Mouse (Mus musculus): Measurements from ENCODE around the gene Gm37240. TPM values are rescaled to one million over a fixed set of nuclear protein-coding genes. Genes with fewer than 3 reads are reported as not detected.
"Not testable (repeated sequence)": the region's sequence is repeated elsewhere in the genome, so short reads cannot be mapped to it uniquely, and the experiment has no call there.

Gene Gm37240
- total RNA-seq, 2 experiments from 2014 or later: 2.6 to 3.2 TPM

DNA sequence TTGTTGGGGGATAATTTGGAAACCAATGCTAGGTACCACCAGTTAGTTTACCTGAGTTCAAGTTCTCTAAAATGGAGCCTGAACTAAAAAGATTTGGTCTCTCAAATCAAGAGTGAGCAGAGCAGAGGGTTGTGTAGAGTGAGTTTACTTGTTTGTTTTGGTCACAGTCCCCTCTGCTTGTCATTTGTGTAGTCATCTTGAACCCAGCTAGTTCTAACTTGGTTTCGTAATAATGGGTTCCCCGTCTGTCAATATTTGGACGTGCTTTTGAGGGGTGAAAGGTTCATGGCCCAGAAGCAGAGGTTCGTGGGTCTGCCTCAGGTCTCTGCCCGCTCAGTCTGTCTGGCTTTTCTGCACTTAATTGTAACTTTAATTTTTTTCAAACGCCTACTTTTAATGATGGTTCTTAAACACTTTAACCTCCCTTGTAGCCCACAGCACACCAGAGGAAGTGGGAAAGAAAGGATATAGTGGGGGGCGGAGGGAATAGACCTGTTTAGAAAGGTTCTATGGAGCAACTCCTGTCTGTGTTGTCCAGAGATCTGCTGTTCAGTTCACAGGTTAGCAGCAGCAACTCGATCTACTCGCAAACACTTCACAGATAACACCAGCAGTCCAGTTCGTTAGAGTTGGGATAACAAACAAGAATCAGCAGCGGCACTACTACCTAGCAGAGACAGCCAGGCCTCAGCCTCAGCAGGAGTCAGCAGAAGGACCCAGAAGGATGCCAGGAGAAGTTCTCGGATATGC is 1237.6 kb downstream of the Gm37240 start:
- intact Hi-C loops (cut with DNase I): no loop called here
- no peak for DNase-seq (ENCODE audit: extremely low spot score in 1 of 2, low spot score in 2 of 2)

DNA sequence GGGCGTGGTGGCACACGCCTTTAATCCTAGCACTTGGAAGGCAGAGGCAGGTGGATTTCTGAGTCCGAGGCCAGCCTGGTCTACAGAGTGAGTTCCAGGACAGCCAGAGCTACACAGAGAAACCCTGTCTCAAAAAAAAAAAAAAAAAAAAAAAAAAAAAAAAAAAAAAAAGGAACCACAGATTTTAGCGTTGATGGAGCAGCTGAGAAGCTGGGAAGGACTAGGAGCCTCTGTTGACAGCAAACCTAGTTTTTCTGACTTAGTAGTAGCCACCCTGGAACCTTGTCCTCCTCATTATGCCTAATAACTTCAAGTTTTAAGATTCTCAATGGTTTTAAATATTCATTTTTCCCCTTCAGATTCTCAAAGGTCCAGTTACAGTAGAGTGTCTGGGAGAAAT is 1239.2 kb downstream of the Gm37240 start:
- intact Hi-C loops (cut with DNase I); DNase-seq (ENCODE audit: extremely low spot score in 1 of 2, low spot score in 2 of 2): not testable (repeated sequence)

DNA sequence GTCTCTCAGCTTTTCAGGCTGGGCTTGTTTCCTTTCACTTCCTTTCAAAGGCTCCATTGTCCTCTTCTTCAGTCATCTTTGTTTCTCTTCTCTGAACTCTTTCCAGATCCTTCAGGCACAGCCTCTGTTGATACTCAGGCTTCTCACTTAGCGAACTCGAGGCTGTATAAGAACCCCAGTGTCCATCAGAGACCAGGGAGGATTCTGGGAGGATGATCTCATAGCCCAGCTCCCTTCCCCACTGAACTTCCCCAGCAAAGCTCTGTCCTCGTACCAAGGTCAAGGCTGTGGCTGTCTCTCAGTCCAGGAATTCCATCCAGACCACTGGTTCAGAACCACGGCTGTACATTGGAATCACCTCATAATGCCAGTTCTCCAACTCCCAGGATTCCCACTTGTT is 1239.7 kb downstream of the Gm37240 start:
- intact Hi-C loops (cut with DNase I): no loop called here
- DNase-seq (ENCODE audit: extremely low spot score in 1 of 2, low spot score in 2 of 2): no peak

DNA sequence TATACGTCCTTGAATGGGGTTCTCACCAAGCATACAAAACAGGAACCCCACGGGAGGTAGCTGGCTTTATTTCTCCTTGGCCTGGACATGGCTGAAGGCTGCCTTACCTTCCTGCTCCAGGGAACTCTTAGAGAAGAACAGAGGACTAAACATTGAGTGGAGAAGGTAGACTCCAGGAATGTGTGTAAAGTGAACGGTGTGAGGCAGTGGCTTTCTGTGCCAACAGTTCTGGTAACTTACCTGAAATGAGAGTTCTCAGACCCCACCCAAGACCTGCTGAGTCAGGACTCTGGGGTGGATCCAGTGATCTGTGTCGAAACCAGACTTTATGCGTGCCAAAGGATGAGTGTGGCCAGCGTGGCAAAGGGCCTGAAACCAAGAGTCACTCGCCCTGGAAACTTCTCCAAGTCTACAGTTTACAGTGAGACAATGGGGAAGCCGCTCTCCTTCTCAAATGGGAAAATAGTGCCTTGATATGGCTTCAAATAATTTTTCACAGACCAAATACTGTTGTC is 1240.9 kb downstream of the Gm37240 start:
- DNase-seq (ENCODE audit: extremely low spot score in 1 of 2, low spot score in 2 of 2): no peak
- intact Hi-C loops (cut with DNase I): no loop called here

DNA sequence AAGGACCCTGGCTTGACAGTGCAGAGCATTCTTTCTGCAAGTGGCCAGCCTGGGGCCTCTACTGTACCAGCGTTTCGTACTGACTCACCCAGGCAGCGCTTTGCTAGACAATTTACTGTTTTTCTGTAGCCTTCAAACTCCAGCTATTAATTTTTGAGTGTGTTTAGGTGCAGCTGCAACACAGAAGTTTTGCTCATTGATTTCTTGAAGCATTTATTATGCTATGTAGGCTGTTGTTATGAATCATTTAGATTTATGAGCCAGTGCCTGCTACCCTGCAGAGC is 1241.4 kb downstream of the Gm37240 start:
- no peak for DNase-seq (ENCODE audit: extremely low spot score in 1 of 2, low spot score in 2 of 2)
- intact Hi-C loops (cut with DNase I): no loop called here

DNA sequence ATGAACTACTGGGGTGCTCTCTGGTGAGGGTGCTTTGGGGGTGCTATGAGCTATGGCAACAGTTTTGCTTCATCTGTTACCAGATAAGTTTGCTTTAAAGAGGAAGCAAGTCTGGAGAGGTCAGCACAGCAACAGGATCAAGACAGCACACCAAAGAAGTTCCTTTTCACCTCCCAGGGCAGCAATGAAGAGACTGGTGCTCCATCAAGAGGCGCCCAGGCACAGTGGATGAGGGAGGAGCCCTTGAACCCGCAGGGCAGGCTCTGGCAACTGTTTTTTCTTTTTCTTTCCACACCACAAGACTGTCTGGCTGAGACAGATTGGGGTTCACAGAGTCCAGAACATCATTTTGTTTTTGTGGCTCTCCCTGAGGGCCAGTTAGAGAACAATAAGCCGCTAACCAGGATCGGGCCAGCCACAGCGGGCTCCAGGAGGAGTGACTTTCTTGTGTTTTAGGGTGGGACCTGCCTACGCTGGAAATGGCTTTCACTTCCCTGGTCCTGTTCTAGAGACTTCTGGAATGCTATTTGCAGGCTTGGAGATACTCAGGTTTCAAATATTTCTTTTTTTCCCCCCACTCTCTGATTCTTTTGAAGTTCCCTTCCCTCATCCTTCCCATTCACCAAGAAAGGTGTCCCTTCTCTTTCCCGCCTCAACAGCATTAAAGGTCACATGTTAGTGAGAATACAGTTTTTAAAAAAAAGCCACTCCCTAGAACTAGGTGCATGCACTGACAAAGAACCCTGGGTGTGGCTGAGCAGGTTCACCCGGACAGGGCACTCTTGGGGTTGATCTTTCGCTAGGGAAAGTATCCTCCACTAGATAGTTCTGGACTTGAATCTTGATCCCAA is 1241.9 kb downstream of the Gm37240 start:
- DNase-seq (ENCODE audit: extremely low spot score in 1 of 2, low spot score in 2 of 2): no peak
- intact Hi-C loops (cut with DNase I): no loop called here

DNA sequence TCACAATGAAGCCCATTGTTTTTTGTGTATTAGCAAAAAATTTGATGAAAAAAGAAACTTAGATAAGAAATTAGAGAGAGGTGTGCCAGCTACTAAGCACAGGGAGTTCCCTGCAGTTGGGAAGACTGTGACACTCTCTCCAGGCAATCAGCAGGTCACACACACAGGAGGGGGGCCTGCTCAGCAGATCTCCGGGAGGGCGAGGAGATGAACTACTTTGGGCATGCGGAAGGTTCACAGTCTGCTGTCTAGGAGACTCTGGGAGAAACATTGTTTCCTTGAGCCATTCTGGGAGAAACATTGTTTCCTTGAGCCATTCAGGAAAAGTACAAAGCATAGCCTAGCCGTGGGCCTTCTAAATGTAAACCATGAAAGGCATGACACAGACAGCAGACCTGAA is 1244.4 kb downstream of the Gm37240 start:
- DNase-seq (ENCODE audit: extremely low spot score in 1 of 2, low spot score in 2 of 2): no peak
- intact Hi-C loops (cut with DNase I): no loop called here

DNA sequence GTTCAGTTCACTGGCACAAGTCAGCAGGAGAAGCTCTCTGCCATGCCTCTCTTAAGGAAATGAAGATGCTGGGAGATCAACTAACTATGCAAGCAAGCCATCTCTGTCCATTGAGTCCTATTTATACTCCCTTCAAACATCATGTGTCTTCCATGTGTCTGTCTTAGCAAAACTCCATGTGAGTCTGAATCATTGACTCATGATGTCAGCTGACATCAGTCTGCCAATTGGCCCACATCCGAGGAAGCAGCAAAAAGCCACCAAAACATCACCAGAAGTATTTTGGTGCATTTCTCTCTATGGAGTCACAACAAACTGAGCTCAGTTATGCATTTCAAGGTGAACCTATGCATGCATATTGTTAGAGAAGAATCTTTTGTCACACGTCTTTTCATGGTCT is 1245.9 kb downstream of the Gm37240 start:
- DNase-seq (ENCODE audit: extremely low spot score in 1 of 2, low spot score in 2 of 2): no peak
- intact Hi-C loops (cut with DNase I): no loop called here

DNA sequence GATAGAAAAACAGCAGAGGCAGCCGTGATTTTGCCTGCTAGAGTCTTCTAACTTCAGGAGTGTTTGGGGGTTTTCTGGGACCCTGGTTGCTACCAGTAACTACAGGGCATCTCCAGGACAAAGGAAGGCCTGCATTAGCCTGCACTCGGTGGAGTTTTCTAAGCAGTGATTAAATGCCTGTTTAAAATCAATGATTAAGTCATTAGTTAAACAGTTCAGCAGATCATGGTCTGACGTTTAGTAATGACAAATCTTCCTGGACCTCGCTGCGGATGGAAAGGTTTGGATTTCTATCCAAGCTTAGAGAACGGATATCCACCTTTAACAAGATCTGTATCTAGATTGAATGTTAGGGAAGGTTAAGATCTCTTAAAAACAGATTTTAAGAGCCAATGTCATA is 1246.8 kb downstream of the Gm37240 start:
- intact Hi-C loops (cut with DNase I): no loop called here
- DNase-seq (ENCODE audit: extremely low spot score in 1 of 2, low spot score in 2 of 2): no peak

DNA sequence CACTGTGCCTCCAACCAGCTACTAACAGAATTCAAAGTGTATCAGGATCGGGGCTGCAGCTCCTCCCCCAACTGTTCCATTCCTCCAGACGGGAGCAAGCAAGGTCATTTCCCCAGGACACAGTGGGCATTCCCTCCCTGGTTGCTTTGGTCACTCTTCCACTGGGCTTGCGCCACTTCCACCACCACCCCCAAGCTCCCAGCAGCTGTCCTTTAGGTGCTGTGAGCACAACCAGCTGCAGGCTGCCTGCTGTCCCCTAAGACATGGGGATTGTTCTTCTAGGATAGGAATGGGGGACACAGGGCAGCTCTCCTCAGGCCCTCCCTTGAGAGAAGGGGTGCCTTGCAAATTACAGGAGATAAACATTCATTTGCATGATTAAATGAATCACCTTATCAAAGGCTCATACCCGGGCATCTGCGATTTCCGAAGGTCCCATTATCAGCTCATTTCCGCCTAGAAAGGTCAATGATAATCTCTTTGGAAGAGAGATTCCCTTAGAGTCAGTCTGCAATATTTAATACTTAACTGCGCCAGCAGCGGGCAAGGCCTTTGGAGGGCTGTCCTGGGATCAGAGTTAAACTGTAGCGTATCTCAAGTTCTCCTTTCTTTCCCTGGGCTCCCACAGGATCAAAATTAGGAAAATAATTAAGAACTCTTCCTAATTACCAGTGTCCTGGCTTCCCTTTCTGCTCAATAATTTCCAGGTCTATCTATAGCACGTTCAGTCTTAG is 1247.4 kb downstream of the Gm37240 start:
- intact Hi-C loops (cut with DNase I): no loop called here

DNA sequence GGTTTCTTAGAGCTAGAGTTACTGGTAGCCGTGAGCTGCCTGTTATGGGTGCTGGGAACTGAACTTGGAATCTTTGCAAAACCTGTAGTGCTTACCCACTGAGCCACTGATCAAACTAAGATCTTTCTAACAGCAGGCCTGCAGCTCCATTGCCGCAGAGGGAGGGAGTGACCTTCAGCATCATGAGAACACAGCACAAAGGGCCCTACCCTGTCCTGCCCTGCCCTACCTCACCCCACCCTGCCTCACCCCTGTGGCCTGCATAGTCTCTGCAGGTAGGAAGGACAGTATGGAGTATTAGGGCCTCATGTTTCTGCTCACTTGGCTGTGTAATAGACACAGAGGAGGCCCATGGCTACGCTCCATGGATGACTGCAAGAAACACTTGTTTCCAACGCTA is 1248.5 kb downstream of the Gm37240 start:
- intact Hi-C loops (cut with DNase I): no loop called here
- DNase-seq (ENCODE audit: extremely low spot score in 1 of 2, low spot score in 2 of 2): no peak

More for the DNA sequence above, 1247.4 kb downstream of the Gm37240 start:
- no peak for DNase-seq (ENCODE audit: extremely low spot score in 1 of 2, low spot score in 2 of 2)

DNA sequence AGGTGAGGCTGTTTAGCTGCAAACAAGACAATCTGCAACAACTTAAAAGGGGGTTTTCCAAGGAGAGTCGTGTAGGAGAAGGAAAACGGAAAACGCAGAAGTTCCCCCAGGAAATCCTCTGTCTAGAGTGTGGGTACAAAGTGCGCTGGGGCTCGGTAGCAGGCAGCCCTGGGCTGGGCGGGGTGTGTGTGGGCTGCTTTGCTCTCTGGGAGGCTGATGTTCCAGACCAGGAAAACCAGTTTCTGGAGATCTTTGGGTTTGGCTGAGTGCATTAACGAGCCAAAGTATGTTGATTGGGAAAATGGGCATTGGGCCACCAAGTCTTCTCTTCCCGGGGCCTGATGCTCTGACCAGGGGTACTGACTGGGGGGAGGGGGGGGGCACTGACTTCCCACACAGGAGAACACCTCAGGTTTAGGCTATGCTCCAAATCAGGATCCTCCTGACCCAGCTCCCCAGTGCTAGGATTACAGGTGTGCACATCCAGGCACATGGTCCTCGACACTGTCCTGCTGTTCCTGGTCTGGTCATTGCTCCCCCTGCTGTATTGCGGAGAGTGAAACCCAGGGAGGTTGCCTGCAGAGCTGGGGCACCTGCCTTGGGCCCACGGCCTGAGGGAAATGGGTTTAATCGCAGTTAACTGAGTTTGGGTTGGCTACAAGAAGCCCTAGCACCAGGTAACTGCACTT is 1249.3 kb downstream of the Gm37240 start:
- intact Hi-C loops (cut with DNase I): no loop called here
- DNase-seq (ENCODE audit: extremely low spot score in 1 of 2, low spot score in 2 of 2): no peak

DNA sequence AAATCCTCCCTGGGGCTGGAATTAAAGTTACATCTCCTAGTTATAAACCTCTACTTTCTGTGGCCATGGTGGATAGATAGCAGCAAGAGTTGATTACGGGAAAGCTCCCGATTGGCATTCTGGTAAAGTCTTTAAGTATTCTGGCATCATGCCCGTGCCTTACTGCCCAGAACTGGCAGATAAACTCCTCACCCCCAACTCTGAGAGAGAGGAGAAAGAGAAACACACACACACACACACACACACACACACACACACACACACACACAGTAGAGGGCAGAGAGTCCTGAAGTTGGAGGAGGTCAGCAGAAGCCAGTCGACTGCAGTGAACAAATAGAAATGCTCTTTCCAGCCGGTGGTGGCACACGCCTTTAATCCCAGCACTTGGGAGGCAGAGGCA is 1250.2 kb downstream of the Gm37240 start:
- no peak for DNase-seq (ENCODE audit: extremely low spot score in 1 of 2, low spot score in 2 of 2)

DNA sequence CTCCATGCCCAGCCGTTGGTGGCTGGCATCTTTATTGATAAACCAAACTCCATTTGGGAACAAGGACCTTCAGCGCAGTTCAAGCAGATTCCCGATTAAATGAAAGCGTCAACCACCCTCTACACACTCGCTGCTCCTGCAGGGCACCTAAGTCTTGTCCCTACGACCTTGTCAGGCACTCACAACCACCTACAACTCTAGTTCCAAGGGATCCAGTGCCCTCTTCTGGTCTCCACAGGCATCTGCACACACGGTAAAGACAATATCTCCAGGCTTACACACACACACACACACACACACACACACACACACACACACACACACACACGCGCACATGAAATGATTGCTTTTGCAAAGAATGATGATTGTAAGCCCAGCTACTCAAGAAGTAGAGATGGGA is 1255.7 kb downstream of the Gm37240 start:
- intact Hi-C loops (cut with DNase I): no loop called here

More for the DNA sequence above, 1250.2 kb downstream of the Gm37240 start:
- intact Hi-C loops (cut with DNase I): no loop called here

DNA sequence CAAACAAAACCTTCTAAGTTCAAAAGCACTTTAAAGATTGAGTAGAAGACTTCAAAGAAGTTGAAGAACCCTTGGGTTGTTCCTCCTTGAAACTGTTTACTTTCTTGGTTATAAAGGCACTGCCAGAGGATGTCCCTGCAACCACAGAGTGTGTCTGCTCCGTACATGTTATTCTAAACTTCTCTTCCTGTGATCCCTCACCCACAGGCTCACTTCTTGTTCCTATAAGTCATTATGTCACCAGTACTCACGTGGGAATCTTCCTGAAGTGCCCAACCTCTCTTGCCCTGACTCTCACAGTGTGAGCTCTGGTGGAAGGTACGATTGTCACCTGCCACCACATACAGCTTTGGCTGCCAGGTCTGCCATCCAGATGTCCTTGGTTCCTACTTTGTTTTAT is 1265.3 kb downstream of the Gm37240 start:
- intact Hi-C loops (cut with DNase I): no loop called here
- DNase-seq (ENCODE audit: extremely low spot score in 1 of 2, low spot score in 2 of 2): no peak

More for the DNA sequence above, 1255.7 kb downstream of the Gm37240 start:
- DNase-seq (ENCODE audit: extremely low spot score in 1 of 2, low spot score in 2 of 2): no peak

DNA sequence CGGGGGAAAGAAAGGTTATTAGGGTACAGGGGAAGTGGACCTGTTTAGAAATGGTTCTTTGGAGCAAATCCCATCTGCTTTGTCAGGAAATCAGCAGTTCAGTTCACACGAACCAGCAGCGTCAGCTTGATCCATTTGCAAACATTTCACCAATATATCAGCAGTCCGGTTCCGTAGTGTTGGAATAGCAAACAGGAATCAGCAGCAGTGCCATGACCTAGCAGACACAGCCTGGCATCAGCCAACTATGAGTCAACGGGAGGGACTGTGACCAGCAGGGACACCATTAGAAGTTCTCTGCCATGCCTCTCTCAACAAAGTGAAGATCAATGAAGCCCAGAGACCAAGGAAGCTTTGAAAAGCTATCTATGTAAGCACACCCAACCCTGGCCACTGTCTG is 1267.6 kb downstream of the Gm37240 start:
- DNase-seq (ENCODE audit: extremely low spot score in 1 of 2, low spot score in 2 of 2): no peak
- intact Hi-C loops (cut with DNase I): loop anchor here (5.0 kb wide), 2 partner anchors 73 to 223 kb away; no protein-coding TSS in a partner anchor

DNA sequence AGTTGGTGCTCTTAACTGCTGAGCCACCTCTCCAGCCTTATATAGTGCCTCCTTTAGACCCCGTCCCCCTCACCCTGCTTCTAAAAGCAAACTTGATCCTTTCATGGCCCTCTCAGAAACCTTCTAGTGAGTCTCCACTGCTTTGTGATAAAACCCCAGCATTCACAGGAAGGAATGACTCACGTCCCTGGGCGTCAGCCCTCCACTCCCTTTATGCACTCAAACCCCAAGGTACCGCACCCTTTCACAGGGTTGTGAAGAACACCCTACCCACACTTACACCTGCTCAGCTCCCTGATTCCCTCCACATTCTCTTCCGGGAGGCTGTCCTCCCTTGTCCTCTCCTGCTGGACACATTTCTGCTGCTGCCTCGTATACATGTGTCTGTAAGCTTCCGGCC is 1268.3 kb downstream of the Gm37240 start:
- intact Hi-C loops (cut with DNase I): loop anchor here (5.0 kb wide), 2 partner anchors 73 to 223 kb away; no protein-coding TSS in a partner anchor
- DNase-seq (ENCODE audit: extremely low spot score in 1 of 2, low spot score in 2 of 2): no peak

DNA sequence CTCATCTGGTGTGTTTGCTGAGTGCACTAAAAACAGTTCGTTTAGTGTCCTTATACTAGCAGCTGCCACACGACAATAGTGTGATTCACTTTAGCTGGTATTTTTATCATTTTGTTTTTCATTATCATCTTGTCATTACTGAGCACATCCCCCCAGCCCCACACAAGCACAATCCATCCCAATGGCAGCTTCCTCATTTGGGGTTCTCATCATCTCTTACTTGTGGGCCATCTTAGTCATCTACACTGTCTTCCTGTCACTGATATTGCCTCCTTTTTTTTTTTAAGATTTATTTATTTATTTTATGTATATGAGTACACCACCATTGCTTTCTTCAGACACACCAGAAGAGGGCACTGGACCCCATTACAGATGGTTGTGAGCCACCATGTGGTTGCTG is 1268.7 kb downstream of the Gm37240 start:
- intact Hi-C loops (cut with DNase I): loop anchor here (5.0 kb wide), 2 partner anchors 74 to 224 kb away; no protein-coding TSS in a partner anchor
- DNase-seq (ENCODE audit: extremely low spot score in 1 of 2, low spot score in 2 of 2): no peak

DNA sequence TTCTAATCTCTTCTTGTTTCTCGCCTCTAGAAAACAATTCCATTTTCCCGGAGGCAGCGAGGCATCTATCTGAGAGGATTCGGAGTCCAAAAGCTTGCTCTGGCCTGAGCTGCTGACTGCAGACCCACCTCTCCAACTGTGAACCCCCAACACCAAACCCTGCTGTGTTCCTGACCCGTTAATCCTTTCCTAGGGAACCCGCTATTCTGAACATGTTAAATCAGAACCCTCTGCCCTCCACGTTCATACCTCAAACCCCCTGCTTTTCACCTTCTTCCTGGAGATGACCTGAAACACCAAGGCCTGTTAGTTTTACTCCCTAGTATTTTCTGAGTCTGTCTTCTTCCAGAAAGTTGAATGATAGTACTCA is 1271.5 kb downstream of the Gm37240 start:
- intact Hi-C loops (cut with DNase I): loop anchor here (5.0 kb wide), 2 partner anchors 76 to 226 kb away; no protein-coding TSS in a partner anchor

More for the DNA sequence above, 1271.5 kb downstream of the Gm37240 start:
- DNase-seq (ENCODE audit: extremely low spot score in 1 of 2, low spot score in 2 of 2): no peak
